Mouse (Mus musculus) thymus, postnatal 4 days (tissue): ENCODE measurements around the gene Dhrs7b.
"Not testable (repeated sequence)": the region's sequence is repeated elsewhere in the genome, so short reads cannot be mapped to it uniquely, and the experiment has no call there.

ENCODE experiments used
- DNase-seq: peaks from one replicate; pipeline ENCODE4 v3.0.0; 2021

Gene Dhrs7b

GRCm38 (mm10) chr11:60843412-60843811 lies 13.0 kb downstream of the Dhrs7b start:
- DNase-seq: no peak

GRCm38 (mm10) chr11:60845415-60845814 lies 15.0 kb downstream of the Dhrs7b start:
- DNase-seq: no peak

- no peak for DNase-seq
These were observed 26.2 kb downstream of the Dhrs7b start for GRCm38 (mm10) chr11:60856587-60856986.

GRCm38 (mm10) chr11:60861993-60862392 lies 31.6 kb downstream of the Dhrs7b start:
- no peak for DNase-seq

- DNase-seq: no peak
These were observed 32.8 kb downstream of the Dhrs7b start for GRCm38 (mm10) chr11:60863196-60863595.

- no peak for DNase-seq
These were observed 33.7 kb downstream of the Dhrs7b start for GRCm38 (mm10) chr11:60864166-60864565.

- no peak for DNase-seq
These were observed 34.5 kb downstream of the Dhrs7b start for GRCm38 (mm10) chr11:60864916-60865315.

GRCm38 (mm10) chr11:60866021-60866420 lies 35.6 kb downstream of the Dhrs7b start:
- DNase-seq: no peak

- no peak for DNase-seq
These were observed 37.0 kb downstream of the Dhrs7b start for GRCm38 (mm10) chr11:60867456-60867855.

GRCm38 (mm10) chr11:60867904-60868303 lies 37.5 kb downstream of the Dhrs7b start:
- DNase-seq: no peak

- not testable (repeated sequence) for DNase-seq
These were observed 39.0 kb downstream of the Dhrs7b start for GRCm38 (mm10) chr11:60869471-60869870.

GRCm38 (mm10) chr11:60871409-60871808 lies 41.0 kb downstream of the Dhrs7b start:
- DNase-seq: no peak

- peak; percentile 19 for DNase-seq
These were observed 42.7 kb downstream of the Dhrs7b start for GRCm38 (mm10) chr11:60873101-60873500.

- no peak for DNase-seq
These were observed 47.7 kb downstream of the Dhrs7b start for GRCm38 (mm10) chr11:60878056-60878612.

- peak; percentile 94 for DNase-seq
These were observed 48.4 kb downstream of the Dhrs7b start, which contains the start of gene Tmem11 for GRCm38 (mm10) chr11:60878675-60879294. Tmem11 (minus strand) TSS chr11:60879272.

GRCm38 (mm10) chr11:60879423-60879822 lies 49.0 kb downstream of the Dhrs7b start:
- peak; percentile 70 for DNase-seq

- no peak for DNase-seq
These were observed 50.1 kb downstream of the Dhrs7b start for GRCm38 (mm10) chr11:60880559-60880958.

- DNase-seq: no peak
These were observed 52.0 kb downstream of the Dhrs7b start for GRCm38 (mm10) chr11:60882386-60882785.

- DNase-seq: not testable (repeated sequence)
These were observed 56.6 kb downstream of the Dhrs7b start for GRCm38 (mm10) chr11:60886986-60887385.

GRCm38 (mm10) chr11:60889861-60890260 lies 59.4 kb downstream of the Dhrs7b start:
- DNase-seq: no peak

- DNase-seq: no peak
These were observed 59.9 kb downstream of the Dhrs7b start for GRCm38 (mm10) chr11:60890286-60890685.

GRCm38 (mm10) chr11:60890744-60891143 lies 60.3 kb downstream of the Dhrs7b start:
- DNase-seq: no peak

- no peak for DNase-seq
These were observed 65.5 kb downstream of the Dhrs7b start for GRCm38 (mm10) chr11:60895915-60896314.

- no peak for DNase-seq
These were observed 71.6 kb downstream of the Dhrs7b start for GRCm38 (mm10) chr11:60902001-60902400.

- no peak for DNase-seq
These were observed 72.1 kb downstream of the Dhrs7b start for GRCm38 (mm10) chr11:60902486-60902885.
